Mouse (Mus musculus) gastrocnemius, postnatal 36 days (tissue): Measurements from ENCODE around the gene 4921517D22Rik. TPM values are rescaled to one million over a fixed set of nuclear protein-coding genes. Genes with fewer than 3 reads are reported as not detected.

Experiments used
- DNase-seq, 2 experiments: peaks; one replicate each; pipeline ENCODE4 v3.0.0; 2022
- intact Hi-C: fragments of 180-260 bp; cut with DNase I; formaldehyde crosslinking; loops from one replicate; pipeline ENCODE4 v1.15.1; 2025
- total RNA-seq, 2 experiments: library from RNA; stranded (reverse); gene quantifications; 2 replicates each; pipeline ENCODE4 v1.2.3; 2021

4921517D22Rik gene
- total RNA-seq, 2 experiments from 2014 or later: not detected

- DNase-seq: no peak
- intact Hi-C loops: no loop called here
Observed at GRCm38 (mm10) chr13:59663939-59664712, 29.8 kb downstream of the 4921517D22Rik start.

- intact Hi-C loops: no loop called here
- no peak for DNase-seq
Observed at GRCm38 (mm10) chr13:59661966-59662365, 31.9 kb downstream of the 4921517D22Rik start.

GRCm38 (mm10) chr13:59661387-59661786 is 32.5 kb downstream of the 4921517D22Rik start:
- no peak for DNase-seq
- intact Hi-C loops: no loop called here

GRCm38 (mm10) chr13:59660371-59660770 is 33.5 kb downstream of the 4921517D22Rik start:
- DNase-seq: no peak
- intact Hi-C loops: no loop called here

GRCm38 (mm10) chr13:59657781-59658180 is 36.1 kb downstream of the 4921517D22Rik start:
- DNase-seq: no peak
- intact Hi-C loops: no loop called here

GRCm38 (mm10) chr13:59656975-59657388 is 36.9 kb downstream of the 4921517D22Rik start:
- intact Hi-C loops: no loop called here
- DNase-seq: no peak

GRCm38 (mm10) chr13:59656316-59656832 is 37.5 kb downstream of the 4921517D22Rik start:
- intact Hi-C loops: no loop called here
- no peak for DNase-seq

GRCm38 (mm10) chr13:59655718-59656315 is 38.1 kb downstream of the 4921517D22Rik start:
- intact Hi-C loops: no loop called here
- no peak for DNase-seq

GRCm38 (mm10) chr13:59654465-59654864 is 39.4 kb downstream of the 4921517D22Rik start:
- DNase-seq: no peak
- intact Hi-C loops: no loop called here

- no peak for DNase-seq
- intact Hi-C loops: no loop called here
Observed at GRCm38 (mm10) chr13:59653136-59653535, 40.8 kb downstream of the 4921517D22Rik start.

- DNase-seq: no peak
- intact Hi-C loops: no loop called here
Observed at GRCm38 (mm10) chr13:59652651-59653050, 41.3 kb downstream of the 4921517D22Rik start.

- DNase-seq: no peak
- intact Hi-C loops: no loop called here
Observed at GRCm38 (mm10) chr13:59649781-59650180, 44.1 kb downstream of the 4921517D22Rik start.

- no peak for DNase-seq
- intact Hi-C loops: no loop called here
Observed at GRCm38 (mm10) chr13:59648598-59648997, 45.3 kb downstream of the 4921517D22Rik start.

GRCm38 (mm10) chr13:59647484-59647883 is 46.4 kb downstream of the 4921517D22Rik start:
- intact Hi-C loops: no loop called here
- no peak for DNase-seq

- intact Hi-C loops: no loop called here
- DNase-seq: no peak
Observed at GRCm38 (mm10) chr13:59646674-59647244, 47.1 kb downstream of the 4921517D22Rik start.

GRCm38 (mm10) chr13:59645491-59645890 is 48.4 kb downstream of the 4921517D22Rik start:
- intact Hi-C loops: no loop called here
- no peak for DNase-seq

- no peak for DNase-seq
- intact Hi-C loops: no loop called here
Observed at GRCm38 (mm10) chr13:59642818-59643217, 51.1 kb downstream of the 4921517D22Rik start.

- DNase-seq: peak in 1 of 2 experiments; percentile 31
- intact Hi-C loops: no loop called here
Observed at GRCm38 (mm10) chr13:59640178-59640440, 53.8 kb downstream of the 4921517D22Rik start.

GRCm38 (mm10) chr13:59639368-59640177 is 54.3 kb downstream of the 4921517D22Rik start:
- no peak for DNase-seq
- intact Hi-C loops: no loop called here

- DNase-seq: no peak
- intact Hi-C loops: no loop called here
Observed at GRCm38 (mm10) chr13:59637800-59638199, 56.1 kb downstream of the 4921517D22Rik start.
